Mouse (Mus musculus) liver, adult 2 months (tissue): ENCODE measurements around the gene Ccdc58.

Experiments used
- CTCF ChIP-seq: fragments of 200-500 bp; IDR thresholded peaks from 2 replicates; pipeline ENCODE4 v1.5.1; 2011; ENCODE audit warnings: low read depth, low read length, control low read depth
- POLR2A ChIP-seq: fragments of 200-500 bp; IDR thresholded peaks from 2 replicates; pipeline ENCODE4 v1.6.1; 2011; ENCODE audit warnings: low read length, control low read depth; ENCODE audit not compliant: insufficient read depth; ENCODE audit errors: extremely low read depth

DNA sequence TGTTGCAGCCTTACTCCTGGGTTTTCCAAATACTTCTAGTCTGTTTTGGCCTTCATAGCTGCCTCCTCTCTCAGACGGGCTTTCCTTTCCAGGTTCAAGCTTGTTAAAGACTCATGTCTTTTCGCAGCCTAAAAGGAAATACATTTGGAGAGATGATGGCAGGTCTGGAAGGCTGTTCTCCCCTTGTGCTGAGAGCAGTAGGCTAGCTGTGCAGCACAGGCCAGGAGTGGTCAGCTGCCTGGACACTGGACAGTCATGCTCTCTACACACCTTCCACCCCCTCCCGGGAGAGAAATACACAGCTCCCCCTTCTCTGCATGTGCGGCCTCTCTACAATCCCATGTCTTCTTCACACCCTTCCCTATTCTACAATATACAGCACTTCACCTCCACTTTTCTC, 27.5 kb upstream of the Ccdc58 start:
- TF ChIP-seq CTCF (no peak), POLR2A (no peak)
